Mouse (Mus musculus) heart, postnatal 0 days (tissue): ENCODE results near the gene Vamp5. TPM values are rescaled to one million over a fixed set of nuclear protein-coding genes. Genes with fewer than 3 reads are reported as not detected.

Experiments used
- ATAC-seq: fragments of 200-750 bp; cut with Nextera tagmentation; 2 replicates; pipeline ENCODE4 v1.8.0; 2017; ENCODE audit warnings: low read depth, moderate number of reproducible peaks, moderate library complexity; ENCODE audit not compliant: insufficient read depth
- DNase-seq: peaks from one replicate; pipeline ENCODE4 v3.0.0-alpha.2; 2016; ENCODE audit warnings: low spot score
- H3K27ac ChIP-seq: fragments of 300-500 bp; sonication (generic); 2 replicates; pipeline ENCODE4 v1.5.1; 2014; ENCODE audit warnings: low read depth, mild to moderate bottlenecking
- H3K27me3 ChIP-seq: fragments of 300-500 bp; sonication (generic); 2 replicates; pipeline ENCODE4 v1.6.1; 2014; ENCODE audit warnings: low read length, mixed read lengths; ENCODE audit not compliant: control insufficient read depth, insufficient read depth
- H3K36me3 ChIP-seq: fragments of 300-500 bp; sonication (generic); replicated peaks from 2 replicates; pipeline ENCODE4 v1.6.1; 2014; ENCODE audit warnings: low read length, mixed read lengths; ENCODE audit not compliant: control insufficient read depth, insufficient read depth
- H3K4me1 ChIP-seq: fragments of 300-500 bp; sonication (generic); 2 replicates; pipeline ENCODE4 v1.6.1; 2014; ENCODE audit warnings: antibody characterized with exemption; ENCODE audit not compliant: control insufficient read depth, insufficient read depth
- H3K4me2 ChIP-seq: fragments of 300-500 bp; sonication (generic); 2 replicates; pipeline ENCODE4 v1.6.1; 2014; ENCODE audit warnings: low read depth, mild to moderate bottlenecking, low read length, moderate library complexity
- H3K4me3 ChIP-seq: fragments of 300-500 bp; sonication (generic); 2 replicates; pipeline ENCODE4 v1.5.1; 2014; ENCODE audit warnings: low read depth, low read length
- H3K9ac ChIP-seq: fragments of 300-500 bp; sonication (generic); replicated peaks from 2 replicates; pipeline ENCODE4 v1.6.1; 2014; ENCODE audit warnings: low read depth, low read length, mixed read lengths
- H3K9me3 ChIP-seq: fragments of 300-500 bp; sonication (generic); replicated peaks from 2 replicates; pipeline ENCODE4 v1.6.1; 2016; ENCODE audit warnings: low read length; ENCODE audit not compliant: control insufficient read depth
- CTCF ChIP-seq: IDR thresholded peaks from 2 replicates; pipeline ENCODE4 v1.5.1; 2016; ENCODE audit warnings: antibody characterized with exemption, control low read depth, low read depth
- EP300 ChIP-seq: IDR thresholded peaks from 2 replicates; pipeline ENCODE4 v1.6.1; 2016; ENCODE audit warnings: antibody characterized with exemption, low read depth
- WGBS: fragments of 180-500 bp; shearing (Covaris S2); extraction: QIAGEN DNeasy Blood & Tissue Kit; methylation state at CpG from one replicate; pipeline ENCODE4 v1.1.7; 2014; 5-methylcytosine and 5-hydroxymethylcytosine counted together
- polyA plus RNA-seq: library from polyadenylated mRNA; unstranded; fragments of >200 nt; fragmentation: Nextera tagmentation; extraction: Ambion mirVana; gene quantifications from 2 replicates; pipeline ENCODE4 v1.2.1, GENCODE M21; 2015
- total RNA-seq: library from RNA; depleted of rRNA; stranded (reverse); fragments of >200 nt; gene quantifications from 2 replicates; pipeline ENCODE4 v1.2.3, GENCODE M21; 2014; ENCODE audit warnings: low replicate concordance

Gene Vamp5
- total and polyA plus RNA-seq, 2 experiments from 2014 or later: 19.5 to 49.0 TPM

DNA sequence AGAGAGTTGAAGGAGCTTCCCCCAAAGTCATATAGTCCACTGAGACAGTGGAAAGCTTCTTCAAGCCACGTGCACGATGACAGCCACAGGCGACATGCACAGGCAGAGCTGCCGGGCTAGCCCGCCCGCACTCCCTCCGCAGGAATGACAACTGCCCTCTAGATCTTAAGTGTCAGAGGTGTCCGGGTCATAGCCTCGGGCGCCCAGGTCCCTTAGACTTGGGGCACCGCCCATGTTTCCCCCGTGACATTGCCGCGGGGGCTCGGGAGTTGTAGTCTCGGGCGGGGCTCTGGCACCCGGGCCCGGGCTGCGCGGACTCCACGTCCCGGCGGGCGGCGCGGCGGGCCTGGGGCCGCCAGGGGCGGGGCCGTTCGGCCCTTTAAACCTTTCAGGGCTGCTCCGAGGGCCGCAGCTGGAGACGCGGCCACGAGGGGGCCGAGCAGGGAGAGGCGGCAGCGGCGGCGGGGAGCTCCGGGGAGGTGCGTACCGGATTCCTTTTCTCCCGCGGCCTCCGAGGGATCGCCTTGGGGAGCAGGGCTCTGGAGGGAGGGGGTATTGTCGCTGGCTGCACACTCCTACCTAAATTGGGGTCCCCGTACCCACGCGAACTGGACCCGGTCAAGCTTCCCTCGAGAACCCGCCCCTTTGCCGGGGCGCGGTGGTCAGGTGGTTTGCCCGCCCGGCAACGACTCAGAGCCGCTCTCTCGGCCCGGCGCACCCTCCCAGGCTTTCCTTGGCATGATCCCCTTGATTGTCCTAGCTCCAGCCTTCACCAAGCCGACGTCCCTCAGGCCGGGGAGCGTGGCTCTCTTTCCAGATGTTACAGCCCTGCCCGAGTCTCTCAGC, 25.0 kb downstream of the Vamp5 start, which contains the start of gene Tmem150a:
Gene Tmem150a (plus strand): TSS at position 382 of the 846 bp plus-strand sequence.
- Histone ChIP-seq H3K9me3 (no peaks in the 10 kb centered on the region), H3K9ac (peak within 1 kb of the TSS; percentile 52), H3K4me3 (peak within 1 kb of the TSS; percentile 72), H3K4me2 (peak within 1 kb of the TSS; percentile 93), H3K27me3 (no peaks in the 10 kb centered on the region), H3K27ac (peak within 1 kb of the TSS; percentile 64), H3K36me3 (peaks cover 30% of the 10 kb centered on the region), H3K4me1 (peaks cover 21% of the 10 kb centered on the region)
- DNase-seq: peak; percentile 84
- peak; percentile 95 for ATAC-seq
- WGBS: under 1% methylated on average over 71 of the region's 71 CpGs
- peak; percentile 39 for TF ChIP-seq CTCF
- TF ChIP-seq EP300: no peak

- H3K27me3 ChIP-seq: no peaks in the 10 kb centered on the region
- H3K9ac ChIP-seq: no peak overlapping the region
- no peak for TF ChIP-seq CTCF
- no peak for TF ChIP-seq EP300
- H3K9me3 ChIP-seq: no peaks in the 10 kb centered on the region
- H3K4me2 ChIP-seq: no peak overlapping the region
- no peak overlapping the region for H3K4me3 ChIP-seq
- peaks cover 21% of the 10 kb centered on the region for H3K4me1 ChIP-seq
- H3K27ac ChIP-seq: no peak overlapping the region
- no peak for ATAC-seq
- H3K36me3 ChIP-seq: peaks cover 29% of the 10 kb centered on the region
- WGBS: 77% methylated on average over 1 of the region's 1 CpGs
- DNase-seq: no peak
Observed at GRCm38 (mm10) chr6:72354025-72354424, 26.2 kb downstream of the Vamp5 start.

DNA sequence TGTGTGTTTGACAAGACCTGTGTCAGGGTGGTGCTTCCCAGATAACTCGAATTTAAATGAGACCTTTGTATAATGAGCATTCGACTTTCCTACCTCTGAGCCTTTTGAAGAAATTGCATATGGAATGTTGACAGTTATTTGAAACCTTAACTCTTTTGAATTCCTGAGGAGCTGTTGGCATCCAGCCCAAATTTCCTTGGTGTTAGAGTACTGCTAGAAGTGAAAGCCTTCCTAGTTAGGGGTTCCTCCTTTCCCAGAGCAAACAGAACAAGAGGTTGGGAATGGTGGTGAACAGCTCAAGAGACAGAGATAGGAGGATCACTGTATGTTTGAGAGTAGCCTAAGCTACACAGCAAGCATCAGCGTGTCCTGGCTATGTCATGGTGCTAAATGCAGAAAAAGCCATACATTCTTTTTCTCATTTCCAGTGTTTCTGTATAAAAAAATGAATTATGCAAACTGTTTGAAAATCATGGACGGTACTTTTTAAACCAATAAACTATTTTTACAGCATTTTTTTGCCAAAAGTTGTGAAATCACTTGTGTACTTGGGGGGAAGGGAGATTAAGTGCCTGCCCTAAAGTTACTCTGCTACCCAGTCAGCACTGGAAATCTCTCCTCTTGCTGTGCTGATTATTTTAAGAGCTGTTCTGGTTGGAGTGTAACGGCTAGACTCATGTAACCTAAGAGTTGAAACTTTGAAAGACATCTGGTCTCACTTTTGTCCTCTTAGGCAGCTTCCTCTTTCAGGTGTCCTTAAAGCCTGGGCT, 27.4 kb downstream of the Vamp5 start:
- WGBS: 42% methylated on average over 5 of the region's 5 CpGs
- peak overlapping the region; percentile 46; the same call in 1 of the 2 replicates for H3K27ac ChIP-seq
- TF ChIP-seq CTCF (no peak), EP300 (no peak)
- peaks cover 26% of the 10 kb centered on the region for H3K36me3 ChIP-seq
- no peak overlapping the region for H3K9ac ChIP-seq
- H3K9me3 ChIP-seq: no peaks in the 10 kb centered on the region
- H3K27me3 ChIP-seq: no peaks in the 10 kb centered on the region
- H3K4me3 ChIP-seq: no peak overlapping the region
- no peak overlapping the region for H3K4me2 ChIP-seq
- peaks cover 29% of the 10 kb centered on the region for H3K4me1 ChIP-seq
- no peak for ATAC-seq
- DNase-seq: no peak

GRCm38 (mm10) chr6:72350214-72350613, 30.1 kb downstream of the Vamp5 start:
- H3K4me1 ChIP-seq: peaks cover 37% of the 10 kb centered on the region
- 90% methylated on average over 2 of the region's 2 CpGs for WGBS
- H3K36me3 ChIP-seq: peaks cover 26% of the 10 kb centered on the region
- TF ChIP-seq CTCF (no peak), EP300 (no peak)
- no peak overlapping the region for H3K9ac ChIP-seq
- no peak overlapping the region for H3K4me3 ChIP-seq
- ATAC-seq (no peak), DNase-seq (no peak)
- H3K9me3 ChIP-seq: no peaks in the 10 kb centered on the region
- H3K4me2 ChIP-seq: no peak overlapping the region
- H3K27ac ChIP-seq: no peak overlapping the region
- H3K27me3 ChIP-seq: peaks cover 3% of the 10 kb centered on the region; the same call in 1 of the 2 replicates

GRCm38 (mm10) chr6:72348411-72348810, 31.9 kb downstream of the Vamp5 start:
- no peak overlapping the region for H3K27ac ChIP-seq
- peaks cover 45% of the 10 kb centered on the region for H3K4me1 ChIP-seq
- DNase-seq: no peak
- H3K9me3 ChIP-seq: no peaks in the 10 kb centered on the region
- H3K27me3 ChIP-seq: peaks cover 3% of the 10 kb centered on the region; the same call in 1 of the 2 replicates
- H3K4me2 ChIP-seq: peak overlapping the region; percentile 94; the same call in 1 of the 2 replicates
- peaks cover 26% of the 10 kb centered on the region for H3K36me3 ChIP-seq
- H3K9ac ChIP-seq: peak overlapping the region; percentile 91; the same call in 1 of the 2 replicates
- ATAC-seq: no peak
- TF ChIP-seq EP300 (no peak), CTCF (no peak)
- WGBS: 63% methylated on average over 10 of the region's 10 CpGs
- peak overlapping the region; percentile 90; the same call in 1 of the 2 replicates for H3K4me3 ChIP-seq
